30 mouse cellular contexts compared by ENCODE assay signal in genomic region chr13:94321094-94321792, GRCm38 (mm10). TPM values are rescaled to one million over a fixed set of nuclear protein-coding genes. Genes with fewer than 3 reads are reported as not detected.
DNase-seq lines count a peak whose midpoint lies in the region; ATAC-seq and TF ChIP-seq lines count a peak whose summit lies in the region.
"Had no signal": no experiment of that assay in that cellular context is flagged by ENCODE, and none has a peak within 500 bp of the region (broad histone marks: within the 10 kb centered on the region; RNA-seq: fewer than 3 reads in every experiment).

No protein-coding gene starts in this region.

- no peak overlapping the region for H3K27ac ChIP-seq in left cerebral cortex, adult 2 months
- H3K27ac ChIP-seq in midbrain, embryonic 16.5 days (ENCODE audit: low read length): no peak overlapping the region
- H3K27ac ChIP-seq: gastrocnemius, adult 2 months; heart, adult 2 months; heart, embryonic 13.5 days; hindbrain, embryonic 10.5 days; hindbrain, postnatal 0 days; intestine, embryonic 15.5 days; limb, embryonic 10.5 days; limb, embryonic 15.5 days; liver, embryonic 13.5 days had no signal

- no peak overlapping the region for H3K9ac ChIP-seq in midbrain, embryonic 16.5 days (ENCODE audit: low read depth, low read length)
- H3K9ac ChIP-seq: heart, embryonic 13.5 days; intestine, embryonic 15.5 days; limb, embryonic 15.5 days; liver, embryonic 13.5 days had no signal

- H3K4me1 ChIP-seq in midbrain, embryonic 16.5 days (ENCODE audit: control insufficient read depth, insufficient read depth, low read length): peaks cover 8% of the 10 kb centered on the region; the same call in 1 of the 2 replicates
- H3K4me1 ChIP-seq: heart, embryonic 13.5 days; intestine, embryonic 15.5 days; limb, embryonic 10.5 days; limb, embryonic 15.5 days; liver, embryonic 13.5 days had no signal

- 55% methylated on average over 1 of the region's 1 CpGs for WGBS in midbrain, embryonic 16.5 days

- DNase-seq in cerebellum, postnatal 14 days: peak; percentile 15 to 16
- DNase-seq in cerebellum, adult 11 months: no peak
- peak; percentile 5 for DNase-seq in left cerebral cortex, postnatal 4 days
- DNase-seq in left cerebral cortex, adult 2 months (ENCODE audit: extremely low spot score in 1 of 2, low spot score in 2 of 2): no peak
- DNase-seq in R1 (ENCODE audit: low read depth, low spot score): peak; percentile 38
- DNase-seq in layer of hippocampus, adult 18-20 months (ENCODE audit: low spot score in 2 of 2): no peak
- DNase-seq: adrenal gland, postnatal 10 days; cerebellum, adult 11-12 months; cerebellum, adult 9-11 months; gastrocnemius, adult 2 months; heart, adult 2 months; heart, postnatal 14 days; kidney, adult 2 months; kidney, postnatal 36 days; liver, embryonic 13.5 days; lung, adult 18-20 months; lung, postnatal 4 days; right cerebral cortex, postnatal 4 days; thymus, adult 2 months; thymus, postnatal 36 days had no signal

- no peak overlapping the region for H3K4me2 ChIP-seq in midbrain, embryonic 16.5 days (ENCODE audit: low read length)
- H3K4me2 ChIP-seq: heart, embryonic 13.5 days; intestine, embryonic 15.5 days; limb, embryonic 15.5 days; liver, embryonic 13.5 days had no signal

- H3K9me3 ChIP-seq in midbrain, embryonic 16.5 days (replicated peaks; ENCODE audit: control insufficient read depth, low read length, poor library complexity, severe bottlenecking): no peaks in the 10 kb centered on the region
- H3K9me3 ChIP-seq: intestine, embryonic 15.5 days had no signal

- TF ChIP-seq CTCF in left cerebral cortex, adult 2 months (IDR thresholded peaks at IDR 0.05): no peak

- intact Hi-C loops in left cerebral cortex, postnatal 4 days (cut with DNase I): no loop called here
- intact Hi-C loops in left cerebral cortex, adult 2 months (cut with DNase I): no loop called here

- no peak overlapping the region for H3K4me3 ChIP-seq in left cerebral cortex, adult 2 months
- H3K4me3 ChIP-seq in midbrain, embryonic 16.5 days (ENCODE audit: low read depth, low read length): no peak overlapping the region
- H3K4me3 ChIP-seq: gastrocnemius, adult 2 months; heart, adult 2 months; heart, embryonic 13.5 days; hindbrain, embryonic 10.5 days; intestine, embryonic 15.5 days; limb, embryonic 10.5 days; limb, embryonic 15.5 days; liver, embryonic 13.5 days; megakaryocyte, embryonic 14.5 days had no signal

- no peaks in the 10 kb centered on the region for H3K36me3 ChIP-seq in midbrain, embryonic 16.5 days (ENCODE audit: control insufficient read depth, insufficient read depth, low read length)
- H3K36me3 ChIP-seq: G1E; heart, embryonic 13.5 days; hindbrain, embryonic 10.5 days; intestine, embryonic 15.5 days; limb, embryonic 10.5 days; limb, embryonic 15.5 days; liver, embryonic 13.5 days had no signal

- peak; percentile 67; the same call in 1 of the 2 replicates for ATAC-seq in midbrain, embryonic 16.5 days
- ATAC-seq: hindbrain, postnatal 0 days; intestine, embryonic 15.5 days; lung, postnatal 0 days had no signal

- no peaks in the 10 kb centered on the region for H3K27me3 ChIP-seq in midbrain, embryonic 16.5 days (ENCODE audit: control insufficient read depth, insufficient read depth, low read depth, low read length)
- H3K27me3 ChIP-seq: heart, embryonic 13.5 days; intestine, embryonic 15.5 days; limb, embryonic 15.5 days; liver, embryonic 13.5 days had no signal

RNA-seq across cellular contexts. Expression of gene Scamp1, which starts 35.6 kb away (rescaled TPM):
- 100 to 1,000 TPM; 128 to 129 TPM for total RNA-seq in left cerebral cortex, postnatal 4 days (2021)
- 100 to 1,000 TPM; 172 to 178 TPM for total RNA-seq in left cerebral cortex, adult 2 months (2021)
- polyA plus RNA-seq in midbrain, embryonic 16.5 days (2015; fragmentation: Nextera tagmentation; extraction: Ambion mirVana): 206 and 219 TPM in 2 replicates
- 100 to 1,000 TPM; 160 to 186 TPM for total RNA-seq in layer of hippocampus, adult 18-20 months (2021)
- polyA plus RNA-seq: G1E had no signal

RNA-seq across cellular contexts. Expression of gene Ap3b1, which starts 37.5 kb away (rescaled TPM):
- total RNA-seq in left cerebral cortex, postnatal 4 days (2021): 10 to 100 TPM; 40.5 to 41.1 TPM
- total RNA-seq in left cerebral cortex, adult 2 months (2021): 10 to 100 TPM; 45.4 to 46.8 TPM
- polyA plus RNA-seq in midbrain, embryonic 16.5 days (2015; fragmentation: Nextera tagmentation; extraction: Ambion mirVana): 27.2 and 28.7 TPM in 2 replicates
- total RNA-seq in layer of hippocampus, adult 18-20 months (2021): 10 to 100 TPM; 56.0 to 56.3 TPM

Comparison
In these comparisons a context has a peak if more than half of its experiments do, and no peak if none do; other contexts are left out.
1. DNase-seq: peak in cerebellum, postnatal 14 days (2 of 2), left cerebral cortex, postnatal 4 days (single experiment) and R1 (single experiment); none in cerebellum, adult 11 months (single experiment), left cerebral cortex, adult 2 months (0 of 2) and layer of hippocampus, adult 18-20 months (0 of 2).